Mouse (Mus musculus): ENCODE measurements at regions not wholly inside any gene's neighbourhood (a gene's known extent, or its start where the extent isn't known, plus 50 kb on each side); places are given as distances from the start of the nearest gene placed in this dataset.

DNA sequence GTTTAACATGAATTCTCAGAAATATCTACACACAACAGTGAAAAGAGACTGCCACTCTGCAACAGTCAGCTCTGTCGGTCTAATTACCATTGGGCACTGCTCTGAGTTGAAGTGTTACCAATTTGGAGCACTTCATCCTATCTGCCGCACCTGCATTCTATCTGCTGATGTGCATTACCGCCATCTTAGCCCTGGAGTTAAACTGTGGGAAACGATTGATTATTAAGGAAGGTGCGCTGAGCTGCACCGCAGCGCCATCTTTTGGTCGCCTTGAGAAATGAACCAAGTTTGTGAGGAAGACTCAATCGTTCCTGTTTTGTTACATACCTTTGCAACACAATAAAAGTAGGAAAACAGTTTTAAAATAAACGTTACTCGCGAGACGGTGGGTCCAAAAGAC lies 110.5 kb downstream of the Rergl start:
- no peak overlapping the region for H3K27ac ChIP-seq (ENCODE audit: insufficient read depth, low read depth, low read length)
- no peaks in the 10 kb centered on the region for H3K4me1 ChIP-seq (ENCODE audit: control insufficient read depth, insufficient read depth, low read length)
- 3% methylated on average over 13 of the region's 13 CpGs for WGBS
- TF ChIP-seq CTCF (IDR thresholded peaks at IDR 0.05; ENCODE audit: insufficient read depth, low read depth, low read length), result peak; percentile 49; the same call in 1 of the 2 replicates
- TF ChIP-seq POLR2A (IDR thresholded peaks at IDR 0.05; ENCODE audit: insufficient read depth, low read depth, low read length), result no peak
- H3K4me3 ChIP-seq (ENCODE audit: insufficient read depth, low read depth, low read length), result no peak overlapping the region

GRCm38 (mm10) chr6:139350939-139351338 lies 150.8 kb downstream of the Rergl start:
- 95% methylated on average over 2 of the region's 2 CpGs for WGBS
- H3K27ac ChIP-seq (ENCODE audit: insufficient read depth, low read depth, low read length), result no peak overlapping the region
- TF ChIP-seq CTCF (IDR thresholded peaks at IDR 0.05; ENCODE audit: insufficient read depth, low read depth, low read length) (no peak), POLR2A (IDR thresholded peaks at IDR 0.05; ENCODE audit: insufficient read depth, low read depth, low read length) (no peak)
- no peak overlapping the region for H3K4me3 ChIP-seq (ENCODE audit: insufficient read depth, low read depth, low read length)
- no peaks in the 10 kb centered on the region for H3K4me1 ChIP-seq (ENCODE audit: control insufficient read depth, insufficient read depth, low read length)

DNA sequence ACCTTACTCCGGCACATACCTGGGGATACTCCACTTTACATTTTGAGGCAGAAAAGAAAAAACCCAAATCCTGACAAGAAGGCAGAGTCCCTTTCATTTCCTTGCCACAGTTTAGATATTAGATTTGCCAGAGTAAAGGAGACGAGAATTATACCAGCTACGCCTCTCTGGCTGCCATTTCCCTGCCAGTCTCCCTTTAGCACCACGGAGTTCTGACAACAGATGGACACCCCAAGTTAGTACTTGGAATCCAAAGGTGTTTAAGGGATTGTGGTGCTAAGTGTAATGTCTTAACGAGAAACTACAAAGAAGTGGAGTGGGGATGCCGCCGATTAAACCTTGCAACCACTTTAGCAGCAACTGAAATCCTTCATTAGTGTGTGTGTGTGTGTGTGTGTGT lies 176.6 kb downstream of the Rergl start:
- TF ChIP-seq CTCF (IDR thresholded peaks at IDR 0.05; ENCODE audit: insufficient read depth, low read depth, low read length) (no peak), POLR2A (IDR thresholded peaks at IDR 0.05; ENCODE audit: insufficient read depth, low read depth, low read length) (no peak)
- no peak overlapping the region for H3K27ac ChIP-seq (ENCODE audit: insufficient read depth, low read depth, low read length)
- H3K4me3 ChIP-seq (ENCODE audit: insufficient read depth, low read depth, low read length), result no peak overlapping the region
- 90% methylated on average over 7 of the region's 7 CpGs for WGBS
- H3K4me1 ChIP-seq (ENCODE audit: control insufficient read depth, insufficient read depth, low read length), result no peaks in the 10 kb centered on the region

DNA sequence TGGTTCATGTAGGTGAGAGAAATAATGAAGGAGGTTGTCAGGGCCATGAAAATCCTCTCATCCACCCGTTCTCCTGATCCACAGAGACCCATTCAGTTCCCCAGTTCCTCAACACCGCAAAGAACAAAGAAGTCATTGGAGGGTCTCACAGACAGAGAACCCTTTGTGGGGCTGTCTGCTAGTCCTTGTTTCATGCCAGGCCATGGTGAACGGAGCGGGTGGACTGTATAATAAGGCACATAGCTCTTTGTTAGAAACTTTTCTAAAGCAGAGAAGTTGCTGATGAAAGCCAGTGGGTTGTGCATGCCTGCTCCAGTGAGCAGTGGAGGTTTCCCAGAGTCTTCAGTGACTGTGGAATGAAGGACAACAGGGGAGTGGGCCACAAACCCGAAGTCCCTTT lies 194.1 kb downstream of the Rergl start:
- no peak overlapping the region for H3K4me3 ChIP-seq (ENCODE audit: insufficient read depth, low read depth, low read length)
- TF ChIP-seq CTCF (IDR thresholded peaks at IDR 0.05; ENCODE audit: insufficient read depth, low read depth, low read length), result no peak
- TF ChIP-seq POLR2A (IDR thresholded peaks at IDR 0.05; ENCODE audit: insufficient read depth, low read depth, low read length), result no peak
- H3K27ac ChIP-seq (ENCODE audit: insufficient read depth, low read depth, low read length), result no peak overlapping the region
- no peaks in the 10 kb centered on the region for H3K4me1 ChIP-seq (ENCODE audit: control insufficient read depth, insufficient read depth, low read length)
- 26% methylated on average over 5 of the region's 5 CpGs for WGBS

- WGBS, result 64% methylated on average over 2 of the region's 2 CpGs
- H3K27ac ChIP-seq (ENCODE audit: insufficient read depth, low read depth, low read length), result no peak overlapping the region
- H3K4me1 ChIP-seq (ENCODE audit: control insufficient read depth, insufficient read depth, low read length), result no peaks in the 10 kb centered on the region
- H3K4me3 ChIP-seq (ENCODE audit: insufficient read depth, low read depth, low read length), result no peak overlapping the region
- TF ChIP-seq CTCF (IDR thresholded peaks at IDR 0.05; ENCODE audit: insufficient read depth, low read depth, low read length) (no peak), POLR2A (IDR thresholded peaks at IDR 0.05; ENCODE audit: insufficient read depth, low read depth, low read length) (no peak)
Observed at GRCm38 (mm10) chr6:139304306-139304705, 197.5 kb downstream of the Rergl start.

- no peak overlapping the region for H3K4me3 ChIP-seq (ENCODE audit: insufficient read depth, low read depth, low read length)
- H3K27ac ChIP-seq (ENCODE audit: insufficient read depth, low read depth, low read length), result no peak overlapping the region
- no peaks in the 10 kb centered on the region for H3K4me1 ChIP-seq (ENCODE audit: control insufficient read depth, insufficient read depth, low read length)
- no peak for TF ChIP-seq CTCF (IDR thresholded peaks at IDR 0.05; ENCODE audit: insufficient read depth, low read depth, low read length)
- TF ChIP-seq POLR2A (IDR thresholded peaks at IDR 0.05; ENCODE audit: insufficient read depth, low read depth, low read length), result no peak
- WGBS, result 8% methylated on average over 2 of the region's 2 CpGs
Observed at GRCm38 (mm10) chr6:139295701-139296100, 206.1 kb downstream of the Rergl start.

DNA sequence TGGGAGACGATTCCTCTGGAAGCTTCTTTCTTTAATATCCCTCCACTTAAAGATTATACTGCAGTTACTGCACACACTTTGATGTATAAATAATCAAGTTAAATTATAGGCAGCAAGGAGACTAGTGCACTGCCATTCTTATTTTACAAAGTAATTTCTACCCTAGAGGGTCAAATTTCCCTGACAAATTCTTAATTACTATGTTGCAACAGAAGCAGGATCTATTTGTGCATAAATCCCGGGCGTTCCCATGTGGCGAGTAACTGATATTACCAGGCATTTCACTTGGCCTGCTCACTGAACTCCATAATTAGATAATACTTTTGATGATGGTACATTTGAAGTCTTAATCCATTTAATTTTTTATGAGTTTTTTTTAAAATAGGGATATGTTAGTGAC lies 222.7 kb downstream of the Rergl start:
- H3K27ac ChIP-seq (ENCODE audit: insufficient read depth, low read depth, low read length), result no peak overlapping the region
- H3K4me3 ChIP-seq (ENCODE audit: insufficient read depth, low read depth, low read length), result no peak overlapping the region
- no peak for TF ChIP-seq CTCF (IDR thresholded peaks at IDR 0.05; ENCODE audit: insufficient read depth, low read depth, low read length)
- no peaks in the 10 kb centered on the region for H3K4me1 ChIP-seq (ENCODE audit: control insufficient read depth, insufficient read depth, low read length)
- 42% methylated on average over 4 of the region's 4 CpGs for WGBS

DNA sequence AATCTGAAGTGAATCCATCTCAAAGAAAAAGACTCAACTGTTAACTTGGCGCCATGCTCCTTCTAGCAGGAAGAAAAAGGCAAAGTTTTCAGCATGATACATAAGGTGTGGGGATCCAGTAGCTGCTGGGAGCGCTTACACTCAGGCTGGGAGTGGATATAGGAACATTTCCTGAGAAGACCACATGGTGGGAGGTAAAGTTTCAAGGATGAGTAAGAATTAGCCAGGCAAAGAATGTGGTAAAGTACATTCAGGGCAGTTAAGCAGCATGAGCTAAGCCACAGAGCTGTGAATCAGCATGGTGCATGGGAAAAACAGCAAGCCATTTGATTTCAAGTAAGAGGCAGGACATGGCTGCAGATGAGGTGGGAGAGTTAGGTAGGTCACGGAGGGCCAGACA lies 226.3 kb downstream of the Rergl start:
- TF ChIP-seq CTCF (IDR thresholded peaks at IDR 0.05; ENCODE audit: insufficient read depth, low read depth, low read length) (no peak), POLR2A (IDR thresholded peaks at IDR 0.05; ENCODE audit: insufficient read depth, low read depth, low read length) (no peak)
- Histone ChIP-seq H3K4me1 (ENCODE audit: control insufficient read depth, insufficient read depth, low read length) (no peaks in the 10 kb centered on the region), H3K27ac (ENCODE audit: insufficient read depth, low read depth, low read length) (no peak overlapping the region), H3K4me3 (ENCODE audit: insufficient read depth, low read depth, low read length) (no peak overlapping the region)
- 78% methylated on average over 3 of the region's 3 CpGs for WGBS

- WGBS, result 95% methylated on average over 4 of the region's 4 CpGs
- H3K4me3 ChIP-seq (ENCODE audit: insufficient read depth, low read depth, low read length), result no peak overlapping the region
- no peak for TF ChIP-seq CTCF (IDR thresholded peaks at IDR 0.05; ENCODE audit: insufficient read depth, low read depth, low read length)
- no peak for TF ChIP-seq POLR2A (IDR thresholded peaks at IDR 0.05; ENCODE audit: insufficient read depth, low read depth, low read length)
- H3K27ac ChIP-seq (ENCODE audit: insufficient read depth, low read depth, low read length), result no peak overlapping the region
- H3K4me1 ChIP-seq (ENCODE audit: control insufficient read depth, insufficient read depth, low read length), result no peaks in the 10 kb centered on the region
Observed at GRCm38 (mm10) chr6:139253704-139254103, 248.1 kb downstream of the Rergl start.

- no peaks in the 10 kb centered on the region for H3K4me1 ChIP-seq (ENCODE audit: control insufficient read depth, insufficient read depth, low read length)
- H3K4me3 ChIP-seq (ENCODE audit: insufficient read depth, low read depth, low read length), result no peak overlapping the region
- no peak overlapping the region for H3K27ac ChIP-seq (ENCODE audit: insufficient read depth, low read depth, low read length)
- TF ChIP-seq CTCF (IDR thresholded peaks at IDR 0.05; ENCODE audit: insufficient read depth, low read depth, low read length) (peak; percentile 58; the same call in 1 of the 2 replicates), POLR2A (IDR thresholded peaks at IDR 0.05; ENCODE audit: insufficient read depth, low read depth, low read length) (no peak)
- WGBS, result 32% methylated on average over 11 of the region's 11 CpGs
Observed at GRCm38 (mm10) chr6:139248920-139249547, 252.7 kb downstream of the Rergl start.

Data from olfactory bulb, adult 2 months (tissue).